Mouse (Mus musculus): ENCODE measurements at regions not wholly inside any gene's neighbourhood (a gene's known extent, or its start where the extent isn't known, plus 50 kb on each side); places are given as distances from the start of the nearest gene placed in this dataset.

GRCm38 (mm10) chr7:66487751-66488150 lies 60.4 kb upstream of the Aldh1a3 start:
- Histone ChIP-seq H3K4me1 (replicated peaks; ENCODE audit: low read depth, low read length) (peaks cover 17% of the 10 kb centered on the region), H3K27me3 (ENCODE audit: insufficient read depth, low read length) (peaks cover 3% of the 10 kb centered on the region; the same call in 1 of the 2 replicates), H3K4me3 (replicated peaks; ENCODE audit: low read length) (no peak overlapping the region), H3K36me3 (ENCODE audit: insufficient read depth, low read length) (no peaks in the 10 kb centered on the region), H3K9me3 (ENCODE audit: low read length) (no peaks in the 10 kb centered on the region)
- TF ChIP-seq POU5F1 (IDR thresholded peaks at IDR 0.05; ENCODE audit: borderline replicate concordance, low read length) (no peak), CTCF (conservative IDR thresholded peaks at IDR 0.05; ENCODE audit: low read length) (no peak), NANOG (IDR thresholded peaks at IDR 0.05; ENCODE audit: borderline replicate concordance, low read length) (no peak)

GRCm38 (mm10) chr7:66480446-66480845 lies 53.1 kb upstream of the Aldh1a3 start:
- Histone ChIP-seq H3K4me3 (replicated peaks; ENCODE audit: low read length) (no peak overlapping the region), H3K36me3 (ENCODE audit: insufficient read depth, low read length) (no peaks in the 10 kb centered on the region), H3K4me1 (replicated peaks; ENCODE audit: low read depth, low read length) (peaks cover 31% of the 10 kb centered on the region), H3K27me3 (ENCODE audit: insufficient read depth, low read length) (peaks cover 2% of the 10 kb centered on the region; the same call in 1 of the 2 replicates), H3K9me3 (ENCODE audit: low read length) (no peaks in the 10 kb centered on the region; the same call in 1 of the 2 replicates)
- no peak for TF ChIP-seq POU5F1 (IDR thresholded peaks at IDR 0.05; ENCODE audit: borderline replicate concordance, low read length)
- no peak for TF ChIP-seq CTCF (conservative IDR thresholded peaks at IDR 0.05; ENCODE audit: low read length)
- no peak for TF ChIP-seq NANOG (IDR thresholded peaks at IDR 0.05; ENCODE audit: borderline replicate concordance, low read length)

GRCm38 (mm10) chr7:66479321-66479720 lies 52.0 kb upstream of the Aldh1a3 start:
- no peaks in the 10 kb centered on the region for H3K36me3 ChIP-seq (ENCODE audit: insufficient read depth, low read length)
- H3K4me1 ChIP-seq (replicated peaks; ENCODE audit: low read depth, low read length): peaks cover 34% of the 10 kb centered on the region
- H3K27me3 ChIP-seq (ENCODE audit: insufficient read depth, low read length): no peaks in the 10 kb centered on the region
- H3K4me3 ChIP-seq (replicated peaks; ENCODE audit: low read length): no peak overlapping the region
- H3K9me3 ChIP-seq (ENCODE audit: low read length): no peaks in the 10 kb centered on the region; the same call in 1 of the 2 replicates
- TF ChIP-seq POU5F1 (IDR thresholded peaks at IDR 0.05; ENCODE audit: borderline replicate concordance, low read length) (no peak), NANOG (IDR thresholded peaks at IDR 0.05; ENCODE audit: borderline replicate concordance, low read length) (no peak)

GRCm38 (mm10) chr7:66478106-66478505 lies 50.8 kb upstream of the Aldh1a3 start:
- H3K36me3 ChIP-seq (ENCODE audit: insufficient read depth, low read length): no peaks in the 10 kb centered on the region
- TF ChIP-seq POU5F1 (IDR thresholded peaks at IDR 0.05; ENCODE audit: borderline replicate concordance, low read length): no peak
- TF ChIP-seq NANOG (IDR thresholded peaks at IDR 0.05; ENCODE audit: borderline replicate concordance, low read length): no peak
- no peak for TF ChIP-seq CTCF (conservative IDR thresholded peaks at IDR 0.05; ENCODE audit: low read length)
- H3K27me3 ChIP-seq (ENCODE audit: insufficient read depth, low read length): no peaks in the 10 kb centered on the region
- peaks cover 35% of the 10 kb centered on the region for H3K4me1 ChIP-seq (replicated peaks; ENCODE audit: low read depth, low read length)
- no peaks in the 10 kb centered on the region; the same call in 1 of the 2 replicates for H3K9me3 ChIP-seq (ENCODE audit: low read length)
- H3K4me3 ChIP-seq (replicated peaks; ENCODE audit: low read length): no peak overlapping the region

GRCm38 (mm10) chr7:66477475-66477874 lies 50.2 kb upstream of the Aldh1a3 start:
- H3K27me3 ChIP-seq (ENCODE audit: insufficient read depth, low read length): no peaks in the 10 kb centered on the region
- no peaks in the 10 kb centered on the region for H3K36me3 ChIP-seq (ENCODE audit: insufficient read depth, low read length)
- H3K9me3 ChIP-seq (ENCODE audit: low read length): no peaks in the 10 kb centered on the region; the same call in 1 of the 2 replicates
- TF ChIP-seq POU5F1 (IDR thresholded peaks at IDR 0.05; ENCODE audit: borderline replicate concordance, low read length): no peak
- TF ChIP-seq NANOG (IDR thresholded peaks at IDR 0.05; ENCODE audit: borderline replicate concordance, low read length): no peak
- no peak for TF ChIP-seq CTCF (conservative IDR thresholded peaks at IDR 0.05; ENCODE audit: low read length)
- H3K4me1 ChIP-seq (replicated peaks; ENCODE audit: low read depth, low read length): peaks cover 35% of the 10 kb centered on the region
- no peak overlapping the region for H3K4me3 ChIP-seq (replicated peaks; ENCODE audit: low read length)
